8 mouse cellular contexts compared by ENCODE assay signal in the genomic region with DNA sequence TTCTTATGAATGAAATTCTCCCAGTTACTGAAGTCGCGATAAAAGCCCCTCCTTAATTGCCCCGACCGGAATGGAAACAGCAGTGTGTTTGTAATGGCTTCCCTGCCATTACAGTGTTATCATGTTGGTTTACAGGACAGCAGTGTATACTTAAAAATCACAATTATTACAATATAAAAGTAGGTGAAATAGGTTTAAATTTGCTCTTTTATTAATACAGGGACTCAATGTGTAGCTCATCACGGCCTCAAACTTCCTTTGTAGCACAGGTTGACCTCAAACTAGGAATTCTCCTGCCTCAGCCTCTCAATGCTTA. TPM values are rescaled to one million over a fixed set of nuclear protein-coding genes. Genes with fewer than 3 reads are reported as not detected.
DNase-seq lines count a peak whose midpoint lies in the region; ATAC-seq and TF ChIP-seq lines count a peak whose summit lies in the region.

No protein-coding gene starts in this region.

- no peak overlapping the region for H3K9ac ChIP-seq in lung, embryonic 14.5 days
- H3K9ac ChIP-seq in intestine, embryonic 15.5 days, result no peak overlapping the region
- H3K9ac ChIP-seq in stomach, embryonic 14.5 days (replicated peaks; ENCODE audit: low read depth, low read length), result no peak overlapping the region

- 0 out of 2 replicates have a peak overlapping the region, but pooled peaks have one; percentile 67 for H3K27ac ChIP-seq in heart, embryonic 10.5 days
- no peak overlapping the region for H3K27ac ChIP-seq in lung, embryonic 14.5 days (ENCODE audit: low read depth)
- H3K27ac ChIP-seq in intestine, embryonic 15.5 days, result no peak overlapping the region
- no peak overlapping the region for H3K27ac ChIP-seq in stomach, embryonic 14.5 days (ENCODE audit: low read length)

- H3K36me3 ChIP-seq in heart, embryonic 10.5 days, result peaks cover under 1% of the 10 kb centered on the region; the same call in 1 of the 2 replicates
- no peaks in the 10 kb centered on the region for H3K36me3 ChIP-seq in lung, embryonic 14.5 days (ENCODE audit: insufficient read depth)
- no peaks in the 10 kb centered on the region for H3K36me3 ChIP-seq in intestine, embryonic 15.5 days
- no peaks in the 10 kb centered on the region for H3K36me3 ChIP-seq in stomach, embryonic 14.5 days (ENCODE audit: control insufficient read depth, insufficient read depth, low read length)

- peak overlapping the region; percentile 42; the same call in 1 of the 2 replicates for H3K4me3 ChIP-seq in heart, embryonic 10.5 days
- H3K4me3 ChIP-seq in lung, embryonic 14.5 days (ENCODE audit: low read depth, low read length), result no peak overlapping the region
- no peak overlapping the region for H3K4me3 ChIP-seq in intestine, embryonic 15.5 days (replicated peaks)
- H3K4me3 ChIP-seq in stomach, embryonic 14.5 days (ENCODE audit: low read depth, low read length), result no peak overlapping the region

- ATAC-seq in lung, embryonic 14.5 days (ENCODE audit: insufficient read depth), result no peak
- 0 out of 2 replicates have a peak, but pooled peaks have one; percentile 1 for ATAC-seq in intestine, embryonic 15.5 days
- no peak for ATAC-seq in stomach, embryonic 14.5 days (ENCODE audit: insufficient number of reproducible peaks, insufficient read depth, low FRiP score, low read depth)

- peak overlapping the region; percentile 55 for H3K4me2 ChIP-seq in lung, embryonic 14.5 days
- H3K4me2 ChIP-seq in intestine, embryonic 15.5 days (replicated peaks), result peak overlapping the region; percentile 57
- H3K4me2 ChIP-seq in stomach, embryonic 14.5 days (replicated peaks; ENCODE audit: low read depth, low read length), result peak overlapping the region; percentile 39; the same call in 1 of the 2 replicates

- 27% methylated on average over 5 of the region's 5 CpGs for WGBS in heart, embryonic 10.5 days
- 25% methylated on average over 5 of the region's 5 CpGs for WGBS in lung, embryonic 14.5 days
- WGBS in intestine, embryonic 15.5 days, result 39% methylated on average over 5 of the region's 5 CpGs
- WGBS in stomach, embryonic 14.5 days, result 42% methylated on average over 5 of the region's 5 CpGs

- intact Hi-C loops in heart, postnatal 36 days (cut with DNase I), result loop anchor here (2.0 to 5.0 kb wide), 3 partner anchors 37 to 122 kb away; a partner anchor contains a TSS

- H3K9me3 ChIP-seq in heart, embryonic 10.5 days, result no peaks in the 10 kb centered on the region
- H3K9me3 ChIP-seq in lung, embryonic 14.5 days (ENCODE audit: low read depth, low read length), result no peaks in the 10 kb centered on the region
- H3K9me3 ChIP-seq in intestine, embryonic 15.5 days, result no peaks in the 10 kb centered on the region
- H3K9me3 ChIP-seq in stomach, embryonic 14.5 days (ENCODE audit: control insufficient read depth, low read depth, low read length), result no peaks in the 10 kb centered on the region

- peaks cover 47% of the 10 kb centered on the region for H3K4me1 ChIP-seq in heart, embryonic 10.5 days
- no peaks in the 10 kb centered on the region; the same call in 1 of the 2 replicates for H3K4me1 ChIP-seq in lung, embryonic 14.5 days (ENCODE audit: insufficient read depth)
- H3K4me1 ChIP-seq in intestine, embryonic 15.5 days (replicated peaks), result peaks cover 5% of the 10 kb centered on the region
- peaks cover 4% of the 10 kb centered on the region; the same call in 1 of the 2 replicates for H3K4me1 ChIP-seq in stomach, embryonic 14.5 days (ENCODE audit: control insufficient read depth, insufficient read depth, low read length)

- DNase-seq in heart, embryonic 10.5 days (ENCODE audit: low spot score), result no peak
- DNase-seq in heart, postnatal 36 days, result no peak
- DNase-seq in lung, embryonic 14.5 days, result no peak
- DNase-seq in lung, postnatal 14 days, result no peak
- no peak for DNase-seq in yolk sac, embryonic 10.5 days (ENCODE audit: low spot score)
- DNase-seq in adrenal gland, adult 8-10 months, result no peak

- no peak for TF ChIP-seq CTCF in lung, embryonic 14.5 days (IDR thresholded peaks at IDR 0.05; ENCODE audit: low read depth)

- H3K27me3 ChIP-seq in heart, embryonic 10.5 days (ENCODE audit: insufficient read depth, poor library complexity, severe bottlenecking), result no peaks in the 10 kb centered on the region
- H3K27me3 ChIP-seq in lung, embryonic 14.5 days (ENCODE audit: insufficient read depth, low read length), result no peaks in the 10 kb centered on the region
- no peaks in the 10 kb centered on the region for H3K27me3 ChIP-seq in intestine, embryonic 15.5 days (replicated peaks)
- no peaks in the 10 kb centered on the region for H3K27me3 ChIP-seq in stomach, embryonic 14.5 days (ENCODE audit: control insufficient read depth, insufficient read depth, low read length)

RNA-seq across cellular contexts. Expression of a gene that starts 13.0 kb away (rescaled TPM):
- 43.3 and 55.7 TPM in 2 replicates for polyA plus RNA-seq in heart, embryonic 10.5 days (2016; fragmentation: Nextera tagmentation; extraction: Ambion mirVana)
- total RNA-seq in heart, postnatal 36 days (2021), result 10 to 100 TPM; 16.0 to 16.6 TPM
- polyA plus RNA-seq in lung, embryonic 14.5 days (2014; fragmentation: Nextera tagmentation; extraction: Ambion mirVana), result 50.7 and 52.7 TPM in 2 replicates
- polyA plus RNA-seq in intestine, embryonic 15.5 days (2015; fragmentation: Nextera tagmentation; extraction: Ambion mirVana), result 48.9 and 55.7 TPM in 2 replicates
- 41.5 and 45.1 TPM in 2 replicates for polyA plus RNA-seq in stomach, embryonic 14.5 days (2014; fragmentation: Nextera tagmentation; extraction: Ambion mirVana)
- total RNA-seq in adrenal gland, adult 8-10 months (2022), result 10 to 100 TPM; 17.4 to 25.4 (median 22.4) TPM

RNA-seq across cellular contexts. Expression of a gene that starts 28.2 kb away (rescaled TPM):
- 39.1 and 41.1 TPM in 2 replicates for polyA plus RNA-seq in heart, embryonic 10.5 days (2016; fragmentation: Nextera tagmentation; extraction: Ambion mirVana)
- total RNA-seq in heart, postnatal 36 days (2021), result 10 to 100 TPM; 18.2 to 19.6 TPM
- 50.6 and 50.7 TPM in 2 replicates for polyA plus RNA-seq in lung, embryonic 14.5 days (2014; fragmentation: Nextera tagmentation; extraction: Ambion mirVana)
- polyA plus RNA-seq in intestine, embryonic 15.5 days (2015; fragmentation: Nextera tagmentation; extraction: Ambion mirVana), result 48.6 and 51.1 TPM in 2 replicates
- polyA plus RNA-seq in stomach, embryonic 14.5 days (2014; fragmentation: Nextera tagmentation; extraction: Ambion mirVana), result 50.0 and 55.6 TPM in 2 replicates
- 10 to 100 TPM; 21.8 to 25.1 (median 23.4) TPM for total RNA-seq in adrenal gland, adult 8-10 months (2022)

RNA-seq across cellular contexts. Expression of a gene that starts 36.9 kb away (rescaled TPM):
- 3.1 and 3.4 TPM in 2 replicates for polyA plus RNA-seq in heart, embryonic 10.5 days (2016; fragmentation: Nextera tagmentation; extraction: Ambion mirVana)
- 10 to 100 TPM; 13.8 to 18.6 TPM for total RNA-seq in heart, postnatal 36 days (2021)
- 2.5 and 3.2 TPM in 2 replicates for polyA plus RNA-seq in lung, embryonic 14.5 days (2014; fragmentation: Nextera tagmentation; extraction: Ambion mirVana)
- polyA plus RNA-seq in intestine, embryonic 15.5 days (2015; fragmentation: Nextera tagmentation; extraction: Ambion mirVana), result 1.9 and 2.4 TPM in 2 replicates
- 3.1 and 3.8 TPM in 2 replicates for polyA plus RNA-seq in stomach, embryonic 14.5 days (2014; fragmentation: Nextera tagmentation; extraction: Ambion mirVana)
- total RNA-seq in adrenal gland, adult 8-10 months (2022), result 1 to 10 TPM; 4.8 to 6.6 (median 5.6) TPM
